In the genomic region with DNA sequence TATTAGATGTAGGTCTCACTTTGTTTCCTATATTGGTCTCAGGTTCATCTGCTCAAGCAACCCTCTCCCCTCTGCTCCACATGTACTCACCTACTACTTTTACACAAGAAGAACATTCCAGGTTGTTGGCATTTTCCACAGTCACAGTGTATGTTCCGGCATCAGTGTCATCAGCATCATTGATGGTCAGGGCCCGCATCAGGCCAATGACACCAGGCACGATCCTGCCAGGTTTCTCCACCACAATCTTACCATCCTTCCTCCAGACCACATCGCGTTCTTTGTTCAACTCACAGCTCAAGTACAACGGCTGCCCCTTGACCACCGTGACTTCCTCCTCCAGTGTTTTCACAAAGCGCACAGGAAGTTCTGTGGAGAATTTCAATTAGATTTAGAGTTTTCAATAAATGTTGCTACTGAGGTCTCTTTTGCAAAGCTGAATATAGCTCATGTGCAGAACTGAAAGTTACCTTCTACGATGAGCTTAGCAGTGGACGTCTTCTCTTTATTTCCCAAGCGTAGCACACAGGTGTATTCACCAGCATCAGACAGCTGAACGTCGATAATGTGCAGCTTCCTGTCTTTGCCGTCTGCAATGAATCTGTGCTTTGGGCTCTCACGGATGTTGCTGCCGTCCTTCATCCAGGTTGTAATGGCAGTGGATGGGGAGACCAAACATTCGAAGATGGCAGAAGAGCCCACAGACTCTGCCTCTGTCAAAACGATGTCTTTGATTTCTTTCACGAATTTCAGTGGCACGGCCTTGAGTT, we compare ENCODE assay signal across 17 mouse cellular contexts.
A peak's percentile ranks its signal among the peaks of the same experiment; 100 is the strongest.
DNase-seq lines count a peak whose midpoint lies in the region; ATAC-seq lines count a peak whose summit lies in the region.
"Had no signal": no experiment of that assay in that cellular context is flagged by ENCODE, and none has a peak within 500 bp of the region (broad histone marks: within the 10 kb centered on the region; RNA-seq: fewer than 3 reads in every experiment).

No protein-coding gene starts in this region.

- intact Hi-C loops in left cerebral cortex, postnatal 14 days (cut with DNase I), result no loop called here

- peak; percentile 22 for DNase-seq in A20 (ENCODE audit: low read depth, low spot score)
- peak; percentile 18 for DNase-seq in CD4-positive helper T cell, adult 2 months (ENCODE audit: low read depth, low spot score)
- DNase-seq in left cerebral cortex, postnatal 14 days (ENCODE audit: low spot score in 2 of 2), result no peak
- no peak for DNase-seq in yolk sac, embryonic 10.5 days (ENCODE audit: low spot score)
- DNase-seq in right cerebral cortex, postnatal 36 days (ENCODE audit: low spot score in 2 of 2), result no peak
- DNase-seq: adrenal gland, postnatal 14 days; B cell, adult 2 months; cerebellum, adult 11-12 months; cerebellum, adult 9-10 months; cerebellum, postnatal 25 days; gastrocnemius, postnatal 36 days; kidney, adult 2 months had no signal

- peak; percentile 69 for ATAC-seq in activated CD4-positive, CD25-positive, alpha-beta regulatory T cell, adult 4 months
- ATAC-seq in inflammation-experienced regulatory T-cells, adult 6 months, result peak; percentile 77
- ATAC-seq: forebrain, embryonic 16.5 days; hindbrain, embryonic 16.5 days; intestine, embryonic 16.5 days had no signal

Comparison
In these comparisons a context has a peak if more than half of its experiments do, and no peak if none do; other contexts are left out.
1. DNase-seq: peak in A20 (single experiment) and CD4-positive helper T cell, adult 2 months (single experiment); none in left cerebral cortex, postnatal 14 days (0 of 2), yolk sac, embryonic 10.5 days (single experiment) and right cerebral cortex, postnatal 36 days (0 of 2).